Mouse (Mus musculus) left cerebral cortex, postnatal 10 days (tissue): ENCODE data around the gene Cachd1. TPM values are rescaled to one million over a fixed set of nuclear protein-coding genes. Genes with fewer than 3 reads are reported as not detected.

Experiments
- DNase-seq, 2 experiments: peaks; one replicate each; pipeline ENCODE4 v3.0.0; 2021 to 2022; ENCODE audit warnings: low spot score in 2 of 2, mixed read lengths in 1 of 2; ENCODE audit errors: extremely low spot score in 1 of 2
- intact Hi-C: fragments of 180-260 bp; cut with DNase I; formaldehyde crosslinking; loops from one replicate; pipeline ENCODE4 v1.15.1; 2025
- total RNA-seq, 2 experiments: library from RNA; stranded (reverse); gene quantifications; 2 replicates each; pipeline ENCODE4 v1.2.3; 2021

The Cachd1 gene
- total RNA-seq, 2 experiments from 2014 or later, result 12.7 to 21.5 TPM

DNA sequence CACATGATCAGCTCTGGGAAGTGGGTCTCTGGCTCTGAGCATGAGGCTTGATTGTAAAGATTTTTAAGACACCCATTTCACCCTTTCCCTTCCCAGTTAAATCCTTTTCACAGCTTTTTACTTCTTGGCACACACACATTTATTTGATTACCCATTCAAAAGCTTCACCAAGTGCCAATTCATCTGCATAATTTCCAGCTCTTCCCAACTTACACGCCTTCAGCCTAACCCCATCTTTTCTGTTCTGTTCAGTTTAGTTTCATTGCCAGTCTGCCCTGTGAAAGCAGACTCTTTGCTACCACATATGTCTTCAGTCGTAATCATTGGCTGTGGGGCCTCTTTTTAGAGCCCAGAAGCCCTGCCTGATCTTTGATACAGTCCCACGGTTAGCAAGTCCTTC, 76.0 kb downstream of the Cachd1 start:
- DNase-seq, result no peak
- intact Hi-C loops, result no loop called here

DNA sequence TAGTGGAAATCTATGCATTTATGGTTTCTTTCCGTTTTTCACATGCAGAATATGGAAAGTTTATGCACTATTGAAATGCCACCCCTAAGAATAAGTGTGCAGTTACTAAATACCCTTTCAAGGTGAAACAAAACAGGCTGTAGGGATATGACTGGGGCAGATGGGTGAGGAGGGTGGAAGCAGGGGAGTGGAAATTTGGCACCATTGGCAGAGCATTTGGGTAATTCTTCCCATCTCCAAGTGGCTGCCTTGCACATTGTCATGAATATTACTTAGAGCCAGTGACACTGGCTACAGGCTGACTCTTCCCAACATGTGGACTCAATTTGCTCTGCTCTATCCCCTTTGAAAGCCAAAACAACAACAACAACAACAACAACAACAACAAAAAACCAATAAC, 77.0 kb downstream of the Cachd1 start:
- intact Hi-C loops, result no loop called here
- no peak for DNase-seq

DNA sequence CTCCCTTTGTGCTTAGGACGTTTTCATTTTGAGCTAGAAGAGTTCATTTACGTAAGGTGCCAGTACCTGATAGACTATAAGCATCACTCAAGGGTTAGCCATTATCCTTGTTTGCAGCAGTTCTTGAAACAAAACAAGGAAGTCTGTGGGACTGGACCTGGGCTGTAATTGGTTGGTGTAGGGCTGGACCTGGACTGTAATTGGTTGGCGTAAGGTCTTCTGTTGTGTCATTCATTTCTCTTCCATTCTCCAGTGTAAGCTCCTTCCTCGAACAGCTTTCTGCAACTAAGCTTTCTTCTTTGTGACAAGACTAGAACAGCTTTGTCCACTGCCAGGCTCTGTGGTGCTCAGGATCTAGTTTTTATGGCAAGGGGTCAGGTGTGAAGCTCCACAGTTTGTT, 78.9 kb downstream of the Cachd1 start:
- DNase-seq, result no peak

GRCm38 (mm10) chr4:100857411-100857869, 81.0 kb downstream of the Cachd1 start:
- no peak for DNase-seq
- intact Hi-C loops, result no loop called here

More for the DNA sequence above, 78.9 kb downstream of the Cachd1 start:
- intact Hi-C loops, result no loop called here

- DNase-seq, result no peak
- intact Hi-C loops, result no loop called here
Measured at GRCm38 (mm10) chr4:100863861-100864428, 87.5 kb downstream of the Cachd1 start.

DNA sequence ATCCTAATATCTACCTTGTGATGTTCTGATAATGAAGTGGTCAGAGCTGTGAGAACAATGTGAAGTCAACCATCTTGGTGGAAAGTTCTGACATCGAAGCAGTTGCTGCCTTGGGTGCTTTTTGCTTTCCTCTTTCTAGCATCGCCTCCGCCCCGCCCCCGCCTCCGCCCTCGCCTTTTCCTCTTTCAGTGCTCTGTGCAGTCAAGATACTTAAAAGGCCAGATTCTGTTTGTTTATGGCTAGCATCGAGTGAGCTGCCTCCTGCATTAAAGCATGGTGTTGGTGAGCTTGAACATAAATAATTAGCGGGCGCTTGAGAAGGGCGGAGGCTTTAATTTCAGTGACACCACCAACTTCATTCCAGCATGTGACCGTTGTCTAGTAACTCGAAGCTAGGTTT, 88.9 kb downstream of the Cachd1 start:
- intact Hi-C loops, result no loop called here
- peak in 1 of 2 experiments; percentile 26 for DNase-seq

GRCm38 (mm10) chr4:100865962-100866703, 89.7 kb downstream of the Cachd1 start:
- intact Hi-C loops, result no loop called here
- no peak for DNase-seq

DNA sequence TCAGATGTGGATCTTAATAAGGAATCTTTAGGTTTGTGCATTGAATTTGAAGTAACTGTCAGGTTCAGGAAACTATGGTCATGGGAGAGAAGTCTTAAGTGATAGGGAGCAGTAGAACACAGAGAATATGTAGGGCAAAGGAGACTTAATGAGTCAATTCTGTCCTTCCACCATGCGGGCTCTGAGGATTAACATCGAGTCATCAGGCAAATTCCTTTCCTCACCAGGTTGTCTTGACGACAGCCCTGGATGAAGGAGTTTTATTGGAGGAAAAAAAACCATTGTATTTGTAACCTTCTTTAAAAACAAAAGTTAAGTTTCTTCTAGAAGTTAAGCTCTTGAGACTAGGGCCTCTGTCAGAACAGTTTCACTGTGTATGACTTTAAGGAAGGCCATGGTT, 100.9 kb downstream of the Cachd1 start:
- intact Hi-C loops, result no loop called here
- DNase-seq, result no peak

DNA sequence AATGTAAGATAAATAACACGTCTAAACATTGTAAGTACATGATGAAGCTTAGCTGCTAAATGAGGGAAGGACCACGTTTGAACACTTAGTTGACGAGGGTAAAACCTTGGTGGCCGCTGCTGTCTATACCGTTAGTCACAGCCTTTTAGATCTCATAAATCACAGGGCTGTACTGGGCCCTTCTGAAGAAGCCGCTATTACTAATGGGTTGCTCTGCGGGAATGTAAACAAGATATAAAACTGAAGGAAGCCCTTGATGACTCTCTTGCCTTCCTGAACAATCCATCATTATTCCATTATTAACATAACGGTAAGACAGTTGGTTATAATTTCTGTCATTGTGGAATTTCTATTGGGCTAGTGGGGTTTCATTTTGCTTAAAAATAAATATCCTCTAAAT, 102.9 kb downstream of the Cachd1 start:
- no peak for DNase-seq
- intact Hi-C loops, result no loop called here

DNA sequence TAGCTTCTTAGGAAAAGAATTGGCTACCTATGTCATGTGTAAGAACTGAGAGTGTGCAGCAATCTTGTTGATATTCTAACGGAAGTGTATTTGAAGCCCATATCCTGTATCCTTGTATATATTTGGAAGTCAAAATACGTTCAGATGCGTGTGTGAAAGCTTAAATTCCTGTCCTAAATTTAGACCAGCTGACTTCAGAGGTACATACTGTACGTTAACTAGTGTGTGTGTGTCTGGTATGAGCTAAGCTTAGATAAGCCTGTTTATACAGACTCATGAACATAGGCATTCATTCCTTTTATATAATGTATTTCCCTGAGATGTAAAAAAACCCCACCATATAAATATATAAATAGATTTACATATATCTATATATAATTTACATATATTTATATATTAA, 103.6 kb downstream of the Cachd1 start:
- intact Hi-C loops, result no loop called here
- no peak for DNase-seq

GRCm38 (mm10) chr4:100885793-100886742, 109.6 kb downstream of the Cachd1 start:
- peak in 1 of 2 experiments; percentile 25 for DNase-seq
- intact Hi-C loops, result no loop called here

- no peak for DNase-seq
- intact Hi-C loops, result no loop called here
Measured at GRCm38 (mm10) chr4:100886743-100887416, 110.4 kb downstream of the Cachd1 start.

- DNase-seq, result no peak
- intact Hi-C loops, result no loop called here
Measured at GRCm38 (mm10) chr4:100890106-100890970, 113.9 kb downstream of the Cachd1 start.

DNA sequence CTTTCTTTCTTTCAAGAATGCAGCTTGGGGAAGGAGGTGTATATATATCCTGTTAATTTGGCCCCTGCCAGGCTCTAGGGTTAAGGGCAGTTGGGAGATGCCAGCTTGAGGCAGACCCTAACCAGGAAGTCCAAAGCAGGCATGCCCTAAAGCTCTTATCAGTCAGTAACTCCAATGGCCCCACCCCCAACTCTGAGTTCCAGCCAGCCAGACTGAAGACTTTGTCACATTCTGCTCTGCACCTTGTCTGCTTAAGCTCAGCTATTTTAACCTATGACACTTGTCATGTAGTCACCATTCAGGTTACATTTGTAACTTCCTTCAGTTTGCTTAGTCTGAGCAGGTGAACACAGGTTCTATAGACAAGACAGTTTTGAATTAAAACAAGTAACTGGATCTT, 117.3 kb downstream of the Cachd1 start:
- intact Hi-C loops, result no loop called here
- no peak for DNase-seq

DNA sequence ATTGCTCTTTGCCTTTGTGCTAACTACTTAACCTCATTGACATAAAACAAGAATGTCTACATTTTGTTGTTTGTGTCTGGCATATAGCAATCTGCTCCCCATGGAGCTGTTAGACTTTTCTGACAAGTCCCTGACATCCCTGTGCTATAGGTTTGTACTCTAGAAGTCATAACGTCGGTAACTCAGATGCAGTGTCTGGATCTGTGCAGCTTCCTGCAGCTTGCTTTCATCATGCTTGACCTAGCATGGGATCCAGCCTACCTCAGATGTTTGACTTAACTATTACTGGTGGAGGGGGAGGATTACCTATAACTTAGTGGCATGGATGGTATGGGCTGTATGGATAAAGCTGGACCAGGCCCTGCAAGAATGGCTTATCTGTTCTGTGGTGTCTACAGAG, 117.7 kb downstream of the Cachd1 start:
- no peak for DNase-seq
- intact Hi-C loops, result no loop called here

- intact Hi-C loops, result no loop called here
- DNase-seq, result no peak
Measured at GRCm38 (mm10) chr4:100896260-100897010, 120.0 kb downstream of the Cachd1 start.

DNA sequence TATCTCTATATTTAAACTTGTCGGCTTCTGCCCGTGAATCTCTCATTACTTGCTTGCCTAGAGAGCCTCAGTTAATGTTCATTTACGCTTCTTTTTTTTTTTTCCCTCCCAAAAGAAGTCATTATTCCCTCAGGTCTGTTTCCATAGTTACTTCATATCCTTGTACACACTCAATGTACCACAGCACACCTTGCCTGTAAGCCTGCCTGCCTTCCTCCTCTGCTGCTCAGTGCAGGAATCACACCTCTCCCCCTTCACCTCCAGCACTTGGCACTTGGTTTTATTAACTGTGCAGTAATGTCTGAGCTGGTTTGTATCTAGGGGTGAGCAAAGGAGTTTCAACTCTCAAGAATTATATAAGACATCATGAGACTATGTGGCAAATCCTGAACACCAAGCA, 121.5 kb downstream of the Cachd1 start:
- DNase-seq, result no peak
- intact Hi-C loops, result no loop called here
